Mouse (Mus musculus) CH12.LX (cell line): ENCODE data around the gene Sar1a. TPM values are rescaled to one million over a fixed set of nuclear protein-coding genes. Genes with fewer than 3 reads are reported as not detected.

Experiments
- DNase-seq: peaks from one replicate; pipeline ENCODE4 v3.0.0-alpha.2; 2013; ENCODE audit errors: extremely low read depth
- H3K27ac ChIP-seq: 2 replicates; pipeline ENCODE4 v1.5.1; 2012; ENCODE audit warnings: low read depth, mild to moderate bottlenecking, control low read depth, moderate library complexity; ENCODE audit not compliant: insufficient read depth
- H3K27me3 ChIP-seq: replicated peaks from 2 replicates; pipeline ENCODE3; 2012; ENCODE audit warnings: inconsistent platforms
- H3K36me3 ChIP-seq, 2 experiments: replicated peaks in 1 of 2; 2 replicates each; pipeline versions ENCODE3 to v1.6.1; 2012; ENCODE audit warnings: inconsistent platforms in 1 of 2, low read length in 1 of 2, mild to moderate bottlenecking in 1 of 2, mixed read lengths in 1 of 2, moderate library complexity in 1 of 2; ENCODE audit not compliant: control insufficient read depth in 1 of 2, insufficient read depth in 1 of 2
- H3K4me1 ChIP-seq, 2 experiments: 2 replicates each; pipeline ENCODE4 v1.6.1; 2012; ENCODE audit warnings: inconsistent platforms in 1 of 2, moderate library complexity in 1 of 2; ENCODE audit not compliant: insufficient read depth in 2 of 2, control insufficient read depth in 1 of 2
- H3K4me2 ChIP-seq: 2 replicates; pipeline ENCODE4 v1.6.1; 2012; ENCODE audit warnings: low read depth, mild to moderate bottlenecking, control low read depth; ENCODE audit not compliant: poor library complexity, insufficient read depth, severe bottlenecking
- H3K4me3 ChIP-seq, 3 experiments: fragments of 150-350 bp in 1 of 3; sonication (generic) in 1 of 3; replicated peaks in 1 of 3; 2 replicates each; pipeline versions ENCODE3 to v1.5.1; 2011 to 2012; ENCODE audit warnings: low read depth in 2 of 3, low read length in 2 of 3, mild to moderate bottlenecking in 2 of 3, moderate library complexity in 2 of 3, control low read depth in 1 of 3, improper control_type of control experiment in 1 of 3, inconsistent platforms in 1 of 3, mixed read lengths in 1 of 3; ENCODE audit not compliant: poor library complexity in 1 of 3
- H3K79me2 ChIP-seq: replicated peaks from 2 replicates; pipeline ENCODE4 v1.6.1; 2012; ENCODE audit warnings: mild to moderate bottlenecking, moderate library complexity; ENCODE audit not compliant: control insufficient read depth, poor library complexity, insufficient read depth, severe bottlenecking; ENCODE audit errors: extremely low read depth
- H3K9ac ChIP-seq: 2 replicates; pipeline ENCODE4 v1.6.1; 2012; ENCODE audit warnings: low read depth, mild to moderate bottlenecking, control low read depth, moderate library complexity; ENCODE audit not compliant: insufficient read depth
- H3K9me3 ChIP-seq: replicated peaks from 2 replicates; pipeline ENCODE3; 2012; ENCODE audit warnings: low read length, inconsistent platforms, mixed read lengths
- BHLHE40 ChIP-seq: IDR thresholded peaks from 2 replicates; pipeline ENCODE4 v1.6.1; 2011; ENCODE audit warnings: mild to moderate bottlenecking, low read depth, low read length, improper control_type of control experiment
- CHD1 ChIP-seq: IDR thresholded peaks from 2 replicates; pipeline ENCODE4 v1.6.1; 2012; ENCODE audit warnings: low read depth, low read length, improper control_type of control experiment, inconsistent platforms
- CHD2 ChIP-seq: IDR thresholded peaks from 2 replicates; pipeline ENCODE4 v1.6.1; 2011; ENCODE audit warnings: low read length, improper control_type of control experiment
- CTCF ChIP-seq, 2 experiments: IDR thresholded peaks in 1 of 2; conservative IDR thresholded peaks in 1 of 2; 2 replicates each; pipeline ENCODE4 v1.5.1; 2011 to 2012; ENCODE audit warnings: low read depth in 2 of 2, low read length in 2 of 2, improper control_type of control experiment in 1 of 2, inconsistent platforms in 1 of 2, mild to moderate bottlenecking in 1 of 2, moderate library complexity in 1 of 2
- E2F4 ChIP-seq: IDR thresholded peaks from 2 replicates; pipeline ENCODE4 v1.6.1; 2011; ENCODE audit warnings: low read depth, low read length, improper control_type of control experiment; ENCODE audit not compliant: insufficient replicate concordance
- ELF1 ChIP-seq: IDR thresholded peaks from 2 replicates; pipeline ENCODE4 v1.6.1; 2014; ENCODE audit warnings: low read depth, mild to moderate bottlenecking, inconsistent platforms, low read length, improper control_type of control experiment
- EP300 ChIP-seq: IDR thresholded peaks from 2 replicates; pipeline ENCODE4 v1.6.1; 2011; ENCODE audit warnings: low read length, improper control_type of control experiment
- ETS1 ChIP-seq: conservative IDR thresholded peaks from 2 replicates; pipeline ENCODE4 v1.6.1; 2012; ENCODE audit warnings: low read depth, mild to moderate bottlenecking, inconsistent platforms, low read length, improper control_type of control experiment, moderate library complexity
- GABPA ChIP-seq: IDR thresholded peaks from 2 replicates; pipeline ENCODE4 v1.6.1; 2012; ENCODE audit warnings: low read depth, low read length, improper control_type of control experiment, inconsistent platforms; ENCODE audit not compliant: insufficient replicate concordance
- HCFC1 ChIP-seq: IDR thresholded peaks from 2 replicates; pipeline ENCODE4 v1.6.1; 2012; ENCODE audit warnings: low read depth, mild to moderate bottlenecking, inconsistent platforms, low read length, improper control_type of control experiment
- IRF4 ChIP-seq: IDR thresholded peaks from 2 replicates; pipeline ENCODE4 v1.6.1; 2014; ENCODE audit warnings: low read depth, mild to moderate bottlenecking, inconsistent platforms, low read length, improper control_type of control experiment
- JUN ChIP-seq: IDR thresholded peaks from 2 replicates; pipeline ENCODE4 v1.6.1; 2011; ENCODE audit warnings: low read depth, mild to moderate bottlenecking, low read length, improper control_type of control experiment, moderate library complexity; ENCODE audit not compliant: insufficient read depth
- JUND ChIP-seq: conservative IDR thresholded peaks from 2 replicates; pipeline ENCODE4 v1.6.1; 2011; ENCODE audit warnings: low read depth, low read length, improper control_type of control experiment
- KAT2A ChIP-seq: IDR thresholded peaks from 2 replicates; pipeline ENCODE4 v1.6.1; 2012; ENCODE audit warnings: low read length, improper control_type of control experiment, inconsistent platforms; ENCODE audit not compliant: insufficient replicate concordance
- MAFK ChIP-seq: IDR thresholded peaks from 2 replicates; pipeline ENCODE4 v1.6.1; 2011; ENCODE audit warnings: low read length, improper control_type of control experiment; ENCODE audit not compliant: insufficient replicate concordance
- MAX ChIP-seq: IDR thresholded peaks from 2 replicates; pipeline ENCODE4 v1.6.1; 2011; ENCODE audit warnings: low read length, improper control_type of control experiment
- MAZ ChIP-seq: IDR thresholded peaks from 2 replicates; pipeline ENCODE4 v1.6.1; 2012; ENCODE audit warnings: low read depth, mild to moderate bottlenecking, inconsistent platforms, low read length, improper control_type of control experiment, moderate library complexity
- MEF2A ChIP-seq: IDR thresholded peaks from 2 replicates; pipeline ENCODE4 v1.6.1; 2014; ENCODE audit warnings: low read depth, mild to moderate bottlenecking, inconsistent platforms, low read length, improper control_type of control experiment, borderline replicate concordance
- MXI1 ChIP-seq: IDR thresholded peaks from 2 replicates; pipeline ENCODE4 v1.6.1; 2011; ENCODE audit warnings: mild to moderate bottlenecking, low read depth, low read length, improper control_type of control experiment
- MYC ChIP-seq: IDR thresholded peaks from 2 replicates; pipeline ENCODE4 v1.6.1; 2011; ENCODE audit warnings: low read depth, mild to moderate bottlenecking, improper control_type of control experiment, low read length
- NELFE ChIP-seq: IDR thresholded peaks from 2 replicates; pipeline ENCODE4 v1.6.1; 2011; ENCODE audit warnings: low read depth, low read length, improper control_type of control experiment
- NRF1 ChIP-seq: IDR thresholded peaks from 2 replicates; pipeline ENCODE4 v1.6.1; 2014; ENCODE audit warnings: low read depth, mild to moderate bottlenecking, inconsistent platforms, low read length, improper control_type of control experiment, moderate library complexity
- PAX5 ChIP-seq: IDR thresholded peaks from 2 replicates; pipeline ENCODE4 v1.6.1; 2012; ENCODE audit warnings: low read length, inconsistent platforms, mixed read lengths
- POLR2A ChIP-seq: IDR thresholded peaks from 2 replicates; pipeline ENCODE4 v1.6.1; 2011; ENCODE audit warnings: low read depth, mild to moderate bottlenecking, improper control_type of control experiment, low read length
- POLR2AphosphoS2 ChIP-seq: IDR thresholded peaks from 2 replicates; pipeline ENCODE4 v1.6.1; 2011; ENCODE audit warnings: low read depth, low read length, improper control_type of control experiment
- RAD21 ChIP-seq: IDR thresholded peaks from 2 replicates; pipeline ENCODE4 v1.6.1; 2011; ENCODE audit warnings: low read depth, mild to moderate bottlenecking, low read length, improper control_type of control experiment, moderate library complexity
- RCOR1 ChIP-seq: conservative IDR thresholded peaks from 2 replicates; pipeline ENCODE4 v1.6.1; 2012; ENCODE audit warnings: low read depth, mild to moderate bottlenecking, inconsistent platforms, low read length, improper control_type of control experiment
- SIN3A ChIP-seq: IDR thresholded peaks from 2 replicates; pipeline ENCODE4 v1.6.1; 2012; ENCODE audit warnings: low read length, improper control_type of control experiment, inconsistent platforms
- TBP ChIP-seq: conservative IDR thresholded peaks from 2 replicates; pipeline ENCODE4 v1.6.1; 2011; ENCODE audit warnings: low read depth, low read length, improper control_type of control experiment
- TCF12 ChIP-seq: IDR thresholded peaks from 2 replicates; pipeline ENCODE4 v1.6.1; 2014; ENCODE audit warnings: low read depth, mild to moderate bottlenecking, inconsistent platforms, low read length, improper control_type of control experiment
- UBTF ChIP-seq: IDR thresholded peaks from 2 replicates; pipeline ENCODE4 v1.6.1; 2012; ENCODE audit warnings: low read depth, mild to moderate bottlenecking, inconsistent platforms, low read length, improper control_type of control experiment, moderate library complexity
- USF1 ChIP-seq: IDR thresholded peaks from 2 replicates; pipeline ENCODE4 v1.6.1; 2014; ENCODE audit warnings: low read depth, mild to moderate bottlenecking, inconsistent platforms, low read length, improper control_type of control experiment
- USF2 ChIP-seq: conservative IDR thresholded peaks from 2 replicates; pipeline ENCODE4 v1.6.1; 2011; ENCODE audit warnings: low read depth, low read length, improper control_type of control experiment
- ZC3H11A ChIP-seq: IDR thresholded peaks from 2 replicates; pipeline ENCODE4 v1.6.1; 2012; ENCODE audit warnings: low read depth, mild to moderate bottlenecking, inconsistent platforms, low read length, improper control_type of control experiment
- ZKSCAN1 ChIP-seq: IDR thresholded peaks from 2 replicates; pipeline ENCODE4 v1.6.1; 2012; ENCODE audit warnings: low read depth, inconsistent platforms, low read length, improper control_type of control experiment, borderline replicate concordance
- ZMIZ1 ChIP-seq: IDR thresholded peaks from 2 replicates; pipeline ENCODE4 v1.6.1; 2012; ENCODE audit warnings: low read depth, mild to moderate bottlenecking, inconsistent platforms, low read length, improper control_type of control experiment
- ZNF384 ChIP-seq: IDR thresholded peaks from 2 replicates; pipeline ENCODE4 v1.6.1; 2012; ENCODE audit warnings: low read depth, low read length, improper control_type of control experiment, inconsistent platforms
- dilution Hi-C: fragments of 300-500 bp; cut with MboI; formaldehyde crosslinking; loops from 2 replicates; pipeline ENCODE4 v1.14.3; 2020; ENCODE audit warnings: low sequenced_read_pairs; ENCODE audit not compliant: extremely low pct_unique_long_range_greater_than_20kb, extremely low pct_ligation_motif_present
- in situ Hi-C: fragments of 300-500 bp; cut with MboI; formaldehyde crosslinking; loops from 3 replicates; pipeline ENCODE4 v1.14.3; 2019; ENCODE audit warnings: low sequenced_read_pairs, low pct_ligation_motif_present, low pct_unique_long_range_greater_than_20kb, mixed read lengths
- polyA plus RNA-seq: library from polyadenylated mRNA; unstranded; fragments of >175 nt; gene quantifications from 2 replicates; pipeline ENCODE4 v1.2.1, GENCODE M21; 2012; ENCODE audit warnings: low read depth; ENCODE audit not compliant: insufficient read length
- total RNA-seq, 2 experiments: library from RNA; depleted of rRNA; stranded (reverse); fragments of 300-350 nt in 1 of 2; fragments of >200 nt in 1 of 2; gene quantifications; 2 replicates each; pipeline ENCODE4 v1.2.3; 2012 to 2014

The Sar1a gene
- total RNA-seq (2012; rRNA removed): 97.1 and 121 TPM in 2 replicates
- 184 and 187 TPM in 2 replicates for total RNA-seq (2014; rRNA removed)
- polyA plus RNA-seq: 128 and 166 TPM in 2 replicates

GRCm38 (mm10) chr10:61680015-61680913, at the start of gene Sar1a:
TSS of gene Sar1a (plus strand) at chr10:61680299.
- no peaks in the 10 kb centered on the region for H3K9me3 ChIP-seq
- H3K27me3 ChIP-seq: no peaks in the 10 kb centered on the region
- peak within 1 kb of the TSS; percentile 87 for H3K9ac ChIP-seq
- in situ Hi-C loops: no loop called here
- H3K4me2 ChIP-seq: peak within 1 kb of the TSS; percentile 91
- H3K27ac ChIP-seq: no peak within 1 kb of the TSS; the same call in 1 of the 2 replicates
- dilution Hi-C loops: no loop called here
- H3K79me2 ChIP-seq: peaks cover 43% of the 10 kb centered on the region
- peaks cover 13 to 31% of the 10 kb centered on the region in 2 experiments for H3K36me3 ChIP-seq
- peak; percentile 96 for DNase-seq
- peaks cover 6 to 30% of the 10 kb centered on the region in 2 experiments; a peak in 3 of 4 replicates for H3K4me1 ChIP-seq
- peak within 1 kb of the TSS; percentile 84 to 94 (median 90) for H3K4me3 ChIP-seq
- no peak for TF ChIP-seq EP300
- no peak for TF ChIP-seq CHD2
- peak; percentile 78 for TF ChIP-seq BHLHE40
- TF ChIP-seq GABPA: peak; percentile 41; the same call in 1 of the 2 replicates
- peak; percentile 66 for TF ChIP-seq TCF12
- no peak for TF ChIP-seq CHD1
- peak; percentile 73 for TF ChIP-seq USF1
- peak; percentile 64 for TF ChIP-seq ZMIZ1
- TF ChIP-seq RCOR1: no peak
- TF ChIP-seq ZKSCAN1: no peak
- peak; percentile 41; the same call in 1 of the 2 replicates for TF ChIP-seq NRF1
- TF ChIP-seq USF2: no peak; the same call in 1 of the 2 replicates
- TF ChIP-seq PAX5: no peak
- no peak for TF ChIP-seq MAZ
- no peak for TF ChIP-seq RAD21
- no peak for TF ChIP-seq ZNF384
- TF ChIP-seq IRF4: peak; percentile 34; the same call in 1 of the 2 replicates
- TF ChIP-seq ETS1: no peak
- peak; percentile 56; the same call in 1 of the 2 replicates for TF ChIP-seq MEF2A
- TF ChIP-seq JUND: no peak
- TF ChIP-seq POLR2AphosphoS2: peak; percentile 55; the same call in 1 of the 2 replicates
- peak; percentile 83 for TF ChIP-seq NELFE
- TF ChIP-seq MXI1: peak; percentile 67; the same call in 1 of the 2 replicates
- TF ChIP-seq E2F4: no peak
- TF ChIP-seq CTCF (conservative IDR thresholded peaks at IDR 0.05 in 1 of 2, IDR thresholded peaks at IDR 0.05 in 1 of 2; ENCODE audit: low read depth in 2 of 2, low read length in 2 of 2): no peak
- peak; percentile 69; the same call in 1 of the 2 replicates for TF ChIP-seq KAT2A
- TF ChIP-seq ZC3H11A: no peak
- TF ChIP-seq UBTF: peak; percentile 15; the same call in 1 of the 2 replicates
- TF ChIP-seq MAX: peak; percentile 81
- TF ChIP-seq MAFK: no peak
- peak; percentile 76; the same call in 1 of the 2 replicates for TF ChIP-seq TBP
- TF ChIP-seq HCFC1: peak; percentile 82
- TF ChIP-seq ELF1: peak; percentile 85
- TF ChIP-seq SIN3A: no peak
- no peak for TF ChIP-seq MYC
- peak; percentile 92 for TF ChIP-seq POLR2A
- TF ChIP-seq JUN: no peak
